Mouse (Mus musculus) ES-E14 (cell line): ENCODE results near the gene F11r.

Experiments
- CHD2 ChIP-seq: IDR thresholded peaks from 2 replicates; pipeline ENCODE4 v1.6.1; 2014; ENCODE audit warnings: mild to moderate bottlenecking, low read depth, low read length, inconsistent platforms
- HCFC1 ChIP-seq: IDR thresholded peaks from 2 replicates; pipeline ENCODE4 v1.6.1; 2012; ENCODE audit warnings: low read length, inconsistent platforms, borderline replicate concordance; ENCODE audit not compliant: insufficient read depth
- MAFK ChIP-seq: IDR thresholded peaks from 2 replicates; pipeline ENCODE4 v1.6.1; 2014; ENCODE audit warnings: mild to moderate bottlenecking, low read depth, low read length, inconsistent platforms; ENCODE audit not compliant: insufficient read depth
- ZC3H11A ChIP-seq: IDR thresholded peaks from 2 replicates; pipeline ENCODE4 v1.6.1; 2012; ENCODE audit warnings: low read depth, mild to moderate bottlenecking, inconsistent platforms, low read length, borderline replicate concordance

DNA sequence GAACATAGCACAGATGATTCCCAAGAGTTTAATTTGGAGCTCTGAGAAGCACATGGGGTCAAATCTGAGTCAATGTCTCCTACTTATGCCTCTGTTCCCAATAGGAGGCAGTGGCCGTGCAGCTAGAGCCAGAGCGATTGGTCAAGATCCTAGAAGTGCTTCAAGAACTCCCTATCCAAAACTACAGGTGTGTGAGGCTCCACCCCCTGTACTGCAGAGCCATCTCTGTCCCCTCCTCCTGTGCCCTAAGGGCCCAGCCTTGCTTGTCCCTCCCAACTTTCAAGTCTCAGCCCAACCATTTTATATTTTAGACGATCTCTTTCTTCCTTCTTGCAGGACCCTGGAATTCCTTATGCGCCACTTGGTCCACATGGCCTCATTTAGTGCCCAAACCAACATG is 35.5 kb upstream of the F11r start:
- no peak for TF ChIP-seq MAFK
- no peak for TF ChIP-seq ZC3H11A
- TF ChIP-seq CHD2: no peak
- no peak for TF ChIP-seq HCFC1
